Mouse (Mus musculus) small intestine, adult 2 months (tissue): ENCODE measurements at regions not wholly inside any gene's neighbourhood (a gene's known extent, or its start where the extent isn't known, plus 50 kb on each side); places are given as distances from the start of the nearest gene placed in this dataset.

Source experiments
- H3K27ac ChIP-seq: fragments of 200-500 bp; 2 replicates; pipeline ENCODE4 v1.5.1; 2012; ENCODE audit warnings: low read depth, low read length, control low read depth, inconsistent platforms; ENCODE audit not compliant: insufficient read depth
- H3K27me3 ChIP-seq: fragments of 200-500 bp; 2 replicates; pipeline ENCODE4 v1.6.1; 2012; ENCODE audit warnings: mild to moderate bottlenecking, moderate library complexity, low read length, inconsistent platforms; ENCODE audit not compliant: control insufficient read depth, insufficient read depth
- H3K36me3 ChIP-seq: fragments of 200-500 bp; 2 replicates; pipeline ENCODE4 v1.6.1; 2012; ENCODE audit warnings: mild to moderate bottlenecking, low read length, control low read depth, inconsistent platforms; ENCODE audit not compliant: control insufficient read depth, insufficient read depth
- H3K4me1 ChIP-seq: fragments of 200-500 bp; 2 replicates; pipeline ENCODE4 v1.6.1; 2012; ENCODE audit warnings: low read length, inconsistent platforms, mixed read lengths; ENCODE audit not compliant: control insufficient read depth, insufficient read depth, insufficient read length
- H3K4me3 ChIP-seq: fragments of 200-500 bp; 2 replicates; pipeline ENCODE4 v1.5.1; 2012; ENCODE audit warnings: low read depth, mild to moderate bottlenecking, control low read depth, inconsistent platforms, low read length, moderate library complexity
- CTCF ChIP-seq: fragments of 200-500 bp; IDR thresholded peaks from 2 replicates; pipeline ENCODE4 v1.5.1; 2012; ENCODE audit warnings: low read depth, mild to moderate bottlenecking, control low read depth, inconsistent platforms, low read length, moderate library complexity, mixed read lengths; ENCODE audit not compliant: insufficient replicate concordance, insufficient read length; ENCODE audit errors: extremely low read depth
- POLR2A ChIP-seq: fragments of 200-500 bp; IDR thresholded peaks from 2 replicates; pipeline ENCODE4 v1.6.1; 2012; ENCODE audit warnings: low read depth, mild to moderate bottlenecking, control low read depth, inconsistent platforms, low read length, moderate library complexity
- WGBS: fragments of 180-500 bp; shearing (Covaris S2); methylation state at CpG from one replicate; pipeline ENCODE4 v1.1.7; 2018; 5-methylcytosine and 5-hydroxymethylcytosine counted together

DNA sequence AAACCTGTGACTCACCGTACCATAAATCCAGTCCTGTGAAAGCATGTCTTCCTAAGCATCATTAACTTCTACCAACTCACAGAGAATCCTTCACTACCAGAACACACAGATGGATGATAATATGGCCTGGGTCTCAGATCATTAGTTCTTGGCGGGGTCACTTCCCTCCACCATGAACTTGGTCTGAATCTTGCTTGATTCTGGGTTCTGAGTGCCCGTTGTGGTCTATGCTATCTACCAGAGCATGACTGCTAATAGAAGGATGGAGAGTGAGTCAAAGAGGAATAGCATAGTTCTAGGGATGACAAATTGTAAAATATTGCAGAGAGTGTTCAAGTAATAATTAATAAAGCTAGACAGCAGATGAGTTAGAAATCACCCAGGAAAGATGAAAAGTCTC, 221.3 kb upstream of the Mki67 start:
- Histone ChIP-seq H3K27me3 (no peaks in the 10 kb centered on the region), H3K4me1 (no peaks in the 10 kb centered on the region), H3K27ac (no peak overlapping the region), H3K4me3 (no peak overlapping the region), H3K36me3 (no peaks in the 10 kb centered on the region)
- WGBS = 83% methylated on average over 3 of the region's 3 CpGs
- TF ChIP-seq POLR2A (no peak), CTCF (no peak)

- H3K36me3 ChIP-seq = no peaks in the 10 kb centered on the region
- no peaks in the 10 kb centered on the region for H3K27me3 ChIP-seq
- WGBS = 75% methylated on average over 5 of the region's 5 CpGs
- H3K4me1 ChIP-seq = no peaks in the 10 kb centered on the region
- no peak overlapping the region for H3K4me3 ChIP-seq
- TF ChIP-seq CTCF (no peak), POLR2A (no peak)
- H3K27ac ChIP-seq = no peak overlapping the region
Measured at GRCm38 (mm10) chr7:135939341-135939740, 223.2 kb upstream of the Mki67 start.

- H3K4me3 ChIP-seq = no peak overlapping the region
- no peak for TF ChIP-seq CTCF
- no peak for TF ChIP-seq POLR2A
- no peaks in the 10 kb centered on the region for H3K27me3 ChIP-seq
- WGBS = 78% methylated on average over 2 of the region's 2 CpGs
- H3K36me3 ChIP-seq = no peaks in the 10 kb centered on the region
- H3K4me1 ChIP-seq = no peaks in the 10 kb centered on the region
- H3K27ac ChIP-seq = no peak overlapping the region
Measured at GRCm38 (mm10) chr7:135942826-135943225, 226.7 kb upstream of the Mki67 start.

DNA sequence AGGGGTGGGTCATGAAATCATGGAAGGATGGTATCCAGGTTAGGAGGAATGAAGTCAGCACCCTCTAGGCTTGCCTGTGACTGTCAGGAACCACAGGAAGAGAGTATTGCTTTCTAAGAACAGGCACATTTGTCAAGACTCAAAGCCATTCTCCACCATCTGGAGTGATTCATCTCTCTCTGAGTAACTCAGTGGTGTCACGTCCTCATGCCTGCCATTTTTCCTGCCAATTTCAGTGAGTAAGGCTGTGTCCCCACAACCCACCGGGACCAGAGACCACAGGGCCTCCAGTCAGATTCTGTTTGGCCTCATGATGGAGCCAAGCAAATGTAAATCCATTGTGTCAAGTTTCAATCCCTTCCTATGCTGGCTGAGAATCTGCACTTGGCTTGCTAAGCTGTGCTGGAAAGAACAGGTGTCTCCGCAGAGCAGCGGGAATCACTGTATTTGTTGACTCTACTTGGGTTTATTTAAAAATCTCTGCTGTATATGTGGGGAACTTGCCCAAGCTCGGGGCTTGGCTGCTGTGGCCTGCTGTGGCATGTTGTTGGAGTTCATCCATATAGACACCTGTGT, 230.0 kb upstream of the Mki67 start:
- Histone ChIP-seq H3K36me3 (no peaks in the 10 kb centered on the region), H3K4me1 (no peaks in the 10 kb centered on the region), H3K4me3 (no peak overlapping the region), H3K27me3 (no peaks in the 10 kb centered on the region), H3K27ac (no peak overlapping the region)
- TF ChIP-seq CTCF (no peak), POLR2A (no peak)
- 71% methylated on average over 5 of the region's 5 CpGs for WGBS

GRCm38 (mm10) chr7:135961026-135961425, 244.9 kb upstream of the Mki67 start:
- TF ChIP-seq POLR2A (no peak), CTCF (no peak)
- 81% methylated on average over 8 of the region's 8 CpGs for WGBS
- Histone ChIP-seq H3K36me3 (no peaks in the 10 kb centered on the region), H3K4me3 (no peak overlapping the region), H3K4me1 (no peaks in the 10 kb centered on the region), H3K27ac (no peak overlapping the region), H3K27me3 (no peaks in the 10 kb centered on the region)

- 45% methylated on average over 6 of the region's 6 CpGs for WGBS
- Histone ChIP-seq H3K27ac (no peak overlapping the region), H3K4me1 (no peaks in the 10 kb centered on the region), H3K36me3 (no peaks in the 10 kb centered on the region), H3K27me3 (no peaks in the 10 kb centered on the region), H3K4me3 (no peak overlapping the region)
- TF ChIP-seq CTCF (no peak), POLR2A (no peak)
Measured at GRCm38 (mm10) chr7:135965528-135965927, 249.4 kb upstream of the Mki67 start.

DNA sequence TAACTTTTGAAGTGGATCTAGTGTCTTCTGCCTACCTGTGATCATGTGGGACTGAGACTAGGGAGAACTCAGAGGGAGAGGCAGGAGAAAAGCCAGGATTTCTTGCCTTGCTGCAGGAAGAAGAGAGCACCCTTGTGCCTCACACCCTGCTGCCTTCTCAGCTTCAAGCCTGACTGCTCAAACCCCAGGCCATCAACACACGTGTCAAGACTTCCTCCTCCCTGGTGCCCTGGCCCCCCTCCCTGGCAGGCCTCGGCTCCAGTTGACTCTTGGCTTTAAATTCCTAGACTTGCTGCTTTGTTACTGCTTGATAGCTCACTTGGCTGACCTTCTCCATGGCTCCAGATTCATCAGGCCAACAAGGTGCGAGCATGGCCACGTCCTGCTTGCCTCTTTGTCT, 250.1 kb upstream of the Mki67 start:
- 40% methylated on average over 4 of the region's 4 CpGs for WGBS
- Histone ChIP-seq H3K27ac (no peak overlapping the region), H3K4me3 (no peak overlapping the region), H3K27me3 (no peaks in the 10 kb centered on the region), H3K36me3 (no peaks in the 10 kb centered on the region), H3K4me1 (no peaks in the 10 kb centered on the region)
- TF ChIP-seq CTCF = no peak
- TF ChIP-seq POLR2A = no peak
